Mouse (Mus musculus): Measurements from ENCODE around the gene Lce1a1.
"Not testable (repeated sequence)": the region's sequence is repeated elsewhere in the genome, so short reads cannot be mapped to it uniquely, and the experiment has no call there.

The Lce1a1 gene

DNA sequence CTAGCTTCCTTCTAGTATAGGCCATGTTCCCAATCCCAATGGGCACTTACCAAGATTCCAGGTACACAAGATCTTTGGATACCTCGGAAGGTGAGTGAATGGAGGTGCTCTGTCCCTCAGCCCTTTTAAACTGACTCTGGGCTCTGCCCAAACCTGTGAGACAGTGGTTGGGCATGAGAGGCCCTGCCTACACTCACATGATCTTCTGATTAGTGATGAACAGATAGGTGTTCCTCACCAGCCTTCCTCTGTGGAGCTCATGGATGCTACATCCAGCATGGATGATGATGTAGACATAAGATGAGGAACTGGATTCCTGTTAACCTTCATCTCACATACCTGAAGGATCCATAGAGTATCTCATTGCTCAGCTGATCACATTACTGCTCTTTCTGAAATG lies at the start of gene Lce1a1:
TSS of gene Lce1a1 (minus strand) at position 101 of the 400 bp plus-strand sequence.
- no peak for DNase-seq (ENCODE audit: extremely low spot score)

- DNase-seq (ENCODE audit: extremely low spot score), result no peak
These were observed 46.5 kb upstream of the Lce1a1 start for GRCm38 (mm10) chr3:92694613-92695012.

DNA sequence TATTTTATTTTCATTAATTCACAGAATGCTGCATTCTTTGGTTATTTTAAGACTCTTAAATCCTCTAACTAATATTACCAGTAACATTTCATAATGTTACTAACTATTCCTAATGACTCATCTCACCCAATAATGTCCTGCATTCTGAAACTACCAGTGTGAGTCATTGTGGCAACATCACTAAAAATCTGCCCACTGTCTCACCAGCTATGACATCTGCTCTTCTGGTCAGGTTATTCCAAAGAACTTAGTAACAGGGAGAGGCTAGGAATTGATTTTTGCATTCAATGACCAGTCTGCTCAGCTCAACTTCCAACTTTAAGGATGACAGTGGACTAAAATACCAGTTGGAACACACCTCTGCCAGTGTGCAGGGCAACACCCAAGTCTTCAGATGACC lies 43.6 kb upstream of the Lce1a1 start:
- no peak for DNase-seq (ENCODE audit: extremely low spot score)

DNA sequence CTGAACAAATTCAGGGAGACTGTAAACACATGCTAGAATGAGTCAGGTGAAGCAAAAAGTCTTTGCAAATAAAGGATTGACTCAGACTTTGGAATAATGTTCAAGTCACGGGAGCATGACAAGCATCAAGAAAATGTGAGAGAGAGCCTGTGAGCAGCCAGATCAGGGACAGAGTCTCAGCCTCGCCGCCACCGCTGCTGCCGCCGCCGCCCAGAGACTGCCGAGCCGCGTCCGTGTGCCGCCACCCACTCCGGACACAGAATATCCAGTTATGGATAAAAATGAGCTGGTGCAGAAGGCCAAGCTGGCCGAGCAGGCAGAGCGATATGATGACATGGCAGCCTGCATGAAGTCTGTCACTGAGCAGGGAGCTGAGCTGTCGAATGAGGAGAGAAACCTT lies 41.0 kb upstream of the Lce1a1 start:
- DNase-seq (ENCODE audit: extremely low spot score), result not testable (repeated sequence)

DNA sequence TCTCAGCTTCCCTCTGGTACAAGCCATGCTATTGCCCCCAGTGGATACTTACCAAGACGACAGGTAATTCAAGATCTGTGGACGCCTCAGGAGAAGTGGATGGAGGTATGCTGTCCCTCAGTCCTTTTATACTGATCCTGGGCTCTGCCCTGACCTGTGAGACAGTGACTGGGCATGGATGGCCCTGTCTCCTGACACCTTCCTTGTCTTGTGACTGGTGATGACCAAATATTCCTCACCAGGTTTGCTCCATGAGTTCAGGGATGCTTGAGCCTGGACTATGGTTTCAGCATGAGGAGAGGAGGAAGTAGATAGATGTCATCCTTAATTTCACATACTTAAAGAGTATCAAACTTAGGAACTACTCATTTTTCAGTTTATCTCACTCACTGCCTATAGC lies 39.0 kb upstream of the Lce1a1 start, which contains the start of gene Lce1d:
TSS of gene Lce1d (minus strand) at position 101 of the 400 bp plus-strand sequence.
- no peak for DNase-seq (ENCODE audit: extremely low spot score)

- DNase-seq (ENCODE audit: extremely low spot score), result no peak
These were observed 30.8 kb upstream of the Lce1a1 start, which contains the start of gene Lce1c for GRCm38 (mm10) chr3:92678947-92679346. Gene Lce1c (plus strand): TSS chr3:92679247.

DNA sequence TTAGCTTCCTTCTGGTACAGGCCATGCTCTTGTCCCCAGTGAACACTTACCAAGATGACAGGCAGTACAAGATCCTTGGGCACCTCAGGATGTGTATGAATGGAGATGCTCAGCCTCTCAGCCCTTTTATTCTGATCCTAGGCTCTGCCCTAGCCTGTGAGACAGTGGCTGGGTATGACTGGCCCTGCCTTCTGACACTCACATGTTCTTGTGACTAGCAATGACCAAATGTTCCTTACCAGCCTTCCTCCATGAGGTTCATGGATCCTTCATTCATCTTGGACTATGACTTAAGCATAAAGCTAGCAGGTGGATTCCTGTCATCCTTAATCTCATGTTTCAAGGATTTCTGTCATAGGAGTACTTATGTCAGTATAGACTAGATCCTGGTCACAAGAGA lies 22.1 kb upstream of the Lce1a1 start, which contains the start of gene Lce1a2:
TSS of gene Lce1a2 (minus strand) at position 101 of the 400 bp plus-strand sequence.
- DNase-seq (ENCODE audit: extremely low spot score), result no peak

DNA sequence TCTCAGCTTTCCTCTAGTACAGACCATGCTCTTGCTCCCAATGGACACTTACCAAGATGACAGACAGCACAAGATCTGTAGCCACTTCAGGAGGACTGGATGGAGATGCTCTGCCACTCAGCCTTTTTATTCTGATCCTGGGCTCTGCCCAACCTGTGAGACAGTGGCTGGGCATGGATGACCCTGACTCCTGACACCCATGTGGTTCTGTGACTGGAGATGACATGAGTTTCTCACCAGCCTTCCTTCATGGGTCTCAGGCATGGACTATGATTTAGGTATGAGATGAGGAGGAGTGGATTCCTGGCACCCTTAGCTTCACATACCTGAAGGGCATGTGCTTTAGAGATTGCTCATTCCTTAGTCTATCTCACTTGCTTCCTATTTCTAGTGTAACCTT lies 8.7 kb upstream of the Lce1a1 start, which contains the start of gene Lce1b:
TSS of gene Lce1b (minus strand) at position 101 of the 400 bp plus-strand sequence.
- no peak for DNase-seq (ENCODE audit: extremely low spot score)

- no peak for DNase-seq (ENCODE audit: extremely low spot score)
These were observed 8.3 kb downstream of the Lce1a1 start for GRCm38 (mm10) chr3:92639854-92640253.

DNA sequence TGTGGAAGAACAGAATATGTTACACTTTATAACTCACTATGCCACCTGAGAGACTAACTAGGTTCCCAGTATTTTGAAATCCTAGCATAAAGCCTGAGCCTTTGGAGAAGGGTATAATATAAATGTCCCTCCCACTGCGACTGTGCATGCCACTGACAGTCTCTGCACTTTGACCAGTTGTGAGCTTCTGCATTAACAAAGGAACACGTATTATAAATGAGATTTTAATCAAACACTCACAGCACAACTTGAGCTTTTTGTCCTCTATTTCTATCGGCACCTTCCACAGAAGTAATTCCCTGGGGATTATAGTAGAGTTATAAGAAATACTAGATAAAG lies 9.5 kb downstream of the Lce1a1 start:
- no peak for DNase-seq (ENCODE audit: extremely low spot score)

GRCm38 (mm10) chr3:92637745-92638652 lies 10.1 kb downstream of the Lce1a1 start:
- DNase-seq (ENCODE audit: extremely low spot score), result no peak

GRCm38 (mm10) chr3:92621560-92621959 lies 26.5 kb downstream of the Lce1a1 start, which contains the start of gene Lce6a:
Gene Lce6a (minus strand): TSS chr3:92621660.
- no peak for DNase-seq (ENCODE audit: extremely low spot score)

GRCm38 (mm10) chr3:92609804-92610203 lies 38.3 kb downstream of the Lce1a1 start:
- DNase-seq (ENCODE audit: extremely low spot score), result no peak

GRCm38 (mm10) chr3:92607392-92607791 lies 40.7 kb downstream of the Lce1a1 start, which contains the start of gene 2210017I01Rik:
Gene 2210017I01Rik (minus strand): TSS chr3:92607492.
- DNase-seq (ENCODE audit: extremely low spot score), result no peak

- DNase-seq (ENCODE audit: extremely low spot score), result no peak
These were observed 45.9 kb downstream of the Lce1a1 start for GRCm38 (mm10) chr3:92602169-92602568.

GRCm38 (mm10) chr3:92600456-92600855 lies 47.7 kb downstream of the Lce1a1 start:
- no peak for DNase-seq (ENCODE audit: extremely low spot score)

GRCm38 (mm10) chr3:92599973-92600372 lies 48.1 kb downstream of the Lce1a1 start:
- DNase-seq (ENCODE audit: extremely low spot score), result no peak

- no peak for DNase-seq (ENCODE audit: extremely low spot score)
These were observed 49.7 kb downstream of the Lce1a1 start for GRCm38 (mm10) chr3:92598429-92598828.

Measured in embryo, embryonic 9.5 days (tissue).